8 mouse cellular contexts compared by ENCODE assay signal in the genomic region with DNA sequence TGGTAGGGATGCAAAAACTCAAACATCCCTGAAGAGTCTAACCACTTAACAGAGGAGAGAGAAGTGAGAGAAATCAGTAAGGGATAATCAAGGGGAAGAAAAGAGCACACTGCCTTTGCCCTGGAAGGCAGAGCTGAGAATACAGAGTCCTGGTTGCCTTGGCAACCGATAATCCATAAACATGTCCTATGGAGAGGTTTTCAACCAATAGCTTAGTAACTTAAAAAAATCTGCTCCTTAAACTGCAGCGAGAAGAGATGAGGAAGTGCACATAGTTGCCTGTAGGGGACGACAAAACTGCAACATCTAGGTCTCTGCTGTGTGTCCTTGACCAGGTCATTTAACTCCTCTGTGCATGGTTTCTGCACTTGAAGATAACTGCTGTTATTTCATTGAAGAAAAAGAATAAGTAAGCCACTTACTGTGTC.
DNase-seq lines count a peak whose midpoint lies in the region; ATAC-seq and TF ChIP-seq lines count a peak whose summit lies in the region.

No protein-coding gene starts in this region.

- WGBS in lung, postnatal 0 days = 25% methylated on average over 3 of the region's 3 CpGs

- no peak for ATAC-seq in lung, postnatal 0 days
- ATAC-seq in cerebellum, adult (ENCODE audit: insufficient number of reproducible peaks, low FRiP score, low TSS enrichment) = no peak

- TF ChIP-seq CTCF in C2C12 (IDR thresholded peaks at IDR 0.05; ENCODE audit: control insufficient read depth, insufficient read depth, insufficient read length) = peak; percentile 47
- peak; percentile 59; the same call in 1 of the 2 replicates for TF ChIP-seq CTCF in brain, embryonic 14.5 days (IDR thresholded peaks at IDR 0.05; ENCODE audit: borderline replicate concordance, extremely low read depth, insufficient read depth, insufficient read length)
- TF ChIP-seq CTCF in lung, postnatal 0 days (IDR thresholded peaks at IDR 0.05) = peak; percentile 76

- no peak for TF ChIP-seq EP300 in lung, postnatal 0 days (IDR thresholded peaks at IDR 0.05)

- H3K27me3 ChIP-seq in C2C12 (ENCODE audit: control insufficient read depth, insufficient read depth, insufficient read length) = peaks cover 6% of the 10 kb centered on the region
- no peaks in the 10 kb centered on the region for H3K27me3 ChIP-seq in lung, postnatal 0 days (replicated peaks; ENCODE audit: insufficient read depth, low read length)

- no peaks in the 10 kb centered on the region for H3K4me1 ChIP-seq in lung, postnatal 0 days (ENCODE audit: insufficient read depth, low read depth, low read length)

- H3K4me3 ChIP-seq in C2C12 (ENCODE audit: insufficient read depth, poor library complexity, severe bottlenecking) = no peak overlapping the region
- H3K4me3 ChIP-seq in lung, postnatal 0 days (ENCODE audit: low read depth, low read length) = no peak overlapping the region

- intact Hi-C loops in heart, postnatal 10 days (cut with DNase I) = no loop called here
- intact Hi-C loops in heart, postnatal 25 days (cut with DNase I) = no loop called here

- DNase-seq in heart, postnatal 10 days = peak; percentile 4 to 6
- no peak for DNase-seq in heart, postnatal 25 days (ENCODE audit: low spot score)
- DNase-seq in brain, embryonic 14.5 days (ENCODE audit: low read depth) = peak; percentile 75
- peak; percentile 29 for DNase-seq in lung, postnatal 0 days (ENCODE audit: low spot score)
- no peak for DNase-seq in adrenal gland, adult 8-10 months
- DNase-seq in spleen, adult 12 weeks (ENCODE audit: low spot score) = no peak

- no peaks in the 10 kb centered on the region for H3K79me3 ChIP-seq in C2C12 (ENCODE audit: low read depth)

- H3K79me2 ChIP-seq in C2C12 (ENCODE audit: control insufficient read depth, insufficient read depth) = no peaks in the 10 kb centered on the region

- H3ac ChIP-seq in C2C12 (ENCODE audit: control insufficient read depth, insufficient read length, low read depth) = no peak overlapping the region

- H3K36me3 ChIP-seq in C2C12 (ENCODE audit: control insufficient read depth, insufficient read depth) = no peaks in the 10 kb centered on the region
- no peaks in the 10 kb centered on the region for H3K36me3 ChIP-seq in lung, postnatal 0 days (ENCODE audit: insufficient read depth, low read length)

- H3K9ac ChIP-seq in lung, postnatal 0 days (replicated peaks; ENCODE audit: low read depth) = no peak overlapping the region

- TF ChIP-seq POLR2A in brain, embryonic 14.5 days (IDR thresholded peaks at IDR 0.05; ENCODE audit: borderline replicate concordance, extremely low read depth, insufficient read depth, insufficient read length, poor library complexity, severe bottlenecking) = no peak

- H3K27ac ChIP-seq in lung, postnatal 0 days (ENCODE audit: low read length) = no peak overlapping the region

- H3K9me3 ChIP-seq in lung, postnatal 0 days (ENCODE audit: low read length) = no peaks in the 10 kb centered on the region

- H3K4me2 ChIP-seq in lung, postnatal 0 days (replicated peaks; ENCODE audit: low read depth, low read length) = no peak overlapping the region

TF ChIP-seq in C2C12, 6 proteins besides CTCF, POLR2A, EP300 and RAD21:
- TF ChIP-seq MAX (IDR thresholded peaks at IDR 0.05) (no peak), USF1 (IDR thresholded peaks at IDR 0.05; ENCODE audit: low read depth) (no peak), MYOG (IDR thresholded peaks at IDR 0.05; ENCODE audit: control insufficient read depth, extremely low read depth, insufficient read length) (no peak), CEBPB (IDR thresholded peaks at IDR 0.05; ENCODE audit: low read depth) (no peak), MYOD1 (IDR thresholded peaks at IDR 0.05; ENCODE audit: control insufficient read depth, insufficient read length, low read depth) (no peak), FOSL1 (IDR thresholded peaks at IDR 0.05; ENCODE audit: insufficient read depth, low read length, poor library complexity, severe bottlenecking) (no peak)
TF ChIP-seq in C2C12: peak in this region for 0.

Comparison
In these comparisons a context has a peak if more than half of its experiments do, and no peak if none do; other contexts are left out.
1. DNase-seq: peak in heart, postnatal 10 days (2 of 2), brain, embryonic 14.5 days (single experiment) and lung, postnatal 0 days (single experiment); none in heart, postnatal 25 days (single experiment), adrenal gland, adult 8-10 months (single experiment) and spleen, adult 12 weeks (single experiment).
2. Peak in every context shown above with its lines, with median percentiles within 50 percentile points of each other: CTCF ChIP-seq.